Mouse (Mus musculus): ENCODE data around the gene Dusp7. TPM values are rescaled to one million over a fixed set of nuclear protein-coding genes. Genes with fewer than 3 reads are reported as not detected.

Dusp7 gene
- total and polyA plus RNA-seq, 3 experiments: 6.2 to 11.4 (median 8.0) TPM

- DNase-seq (ENCODE audit: extremely low read depth): no peak
- no peak overlapping the region for H3K27ac ChIP-seq (ENCODE audit: insufficient read depth, low read depth)
- H3K4me3 ChIP-seq (replicated peaks in 1 of 3; ENCODE audit: low read depth in 2 of 3, low read length in 2 of 3, poor library complexity in 1 of 3): no peak overlapping the region
- no peaks in the 10 kb centered on the region for H3K79me2 ChIP-seq (replicated peaks; ENCODE audit: control insufficient read depth, extremely low read depth, insufficient read depth, poor library complexity, severe bottlenecking)
- no peaks in the 10 kb centered on the region for H3K9me3 ChIP-seq (replicated peaks; ENCODE audit: low read length)
- dilution Hi-C loops (cut with MboI; ENCODE audit: extremely low pct_ligation_motif_present, extremely low pct_unique_long_range_greater_than_20kb, low sequenced_read_pairs) (no loop called here), in situ Hi-C loops (cut with MboI; ENCODE audit: low pct_ligation_motif_present, low pct_unique_long_range_greater_than_20kb, low sequenced_read_pairs) (no loop called here)
- no peak overlapping the region for H3K9ac ChIP-seq (ENCODE audit: insufficient read depth, low read depth)
- peaks cover 5 to 54% of the 10 kb centered on the region in 2 experiments for H3K36me3 ChIP-seq (replicated peaks in 1 of 2; ENCODE audit: control insufficient read depth in 1 of 2, insufficient read depth in 1 of 2, low read length in 1 of 2)
- no peaks in the 10 kb centered on the region for H3K27me3 ChIP-seq (replicated peaks)
- TF ChIP-seq ZC3H11A (IDR thresholded peaks at IDR 0.05; ENCODE audit: low read depth, low read length): no peak
- TF ChIP-seq GABPA (IDR thresholded peaks at IDR 0.05; ENCODE audit: insufficient replicate concordance, low read depth, low read length): no peak
- no peak for TF ChIP-seq ZNF384 (IDR thresholded peaks at IDR 0.05; ENCODE audit: low read depth, low read length)
- no peak for TF ChIP-seq MAZ (IDR thresholded peaks at IDR 0.05; ENCODE audit: low read depth, low read length)
- no peak for TF ChIP-seq EP300 (IDR thresholded peaks at IDR 0.05; ENCODE audit: low read length)
- TF ChIP-seq POLR2A (IDR thresholded peaks at IDR 0.05; ENCODE audit: low read depth, low read length): no peak
- TF ChIP-seq UBTF (IDR thresholded peaks at IDR 0.05; ENCODE audit: low read depth, low read length): no peak
- TF ChIP-seq NELFE (IDR thresholded peaks at IDR 0.05; ENCODE audit: low read depth, low read length): no peak
- peaks cover 5 to 10% of the 10 kb centered on the region in 2 experiments for H3K4me1 ChIP-seq (ENCODE audit: control insufficient read depth in 1 of 2, insufficient read depth in 2 of 2)
- no peak overlapping the region for H3K4me2 ChIP-seq (ENCODE audit: insufficient read depth, low read depth, poor library complexity, severe bottlenecking)
These were observed 45.9 kb upstream of the Dusp7 start for GRCm38 (mm10) chr9:106322497-106322896.

DNA sequence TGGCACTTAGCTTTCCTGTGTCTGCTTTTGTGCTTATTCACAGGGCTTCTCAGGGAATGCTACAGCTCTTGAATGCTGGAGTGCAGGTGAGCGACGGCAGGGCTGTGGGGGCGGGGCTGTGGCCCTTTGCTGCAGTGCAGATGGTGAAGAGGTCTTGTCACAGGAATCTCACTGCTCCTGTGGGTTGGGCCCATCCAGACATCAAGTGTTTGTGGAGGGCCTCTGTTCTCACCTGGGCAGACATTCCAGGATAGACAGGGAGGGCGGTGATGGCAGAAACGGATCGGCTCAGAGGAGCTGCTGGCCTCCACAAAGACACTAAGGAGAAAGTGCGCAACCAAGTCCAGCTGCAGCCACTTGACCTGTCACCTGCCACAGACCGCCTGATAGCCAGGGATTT, 42.2 kb upstream of the Dusp7 start:
- Histone ChIP-seq H3K36me3 (replicated peaks in 1 of 2; ENCODE audit: control insufficient read depth in 1 of 2, insufficient read depth in 1 of 2, low read length in 1 of 2) (peaks cover 3 to 60% of the 10 kb centered on the region in 2 experiments), H3K4me1 (ENCODE audit: control insufficient read depth in 1 of 2, insufficient read depth in 2 of 2) (peaks cover 2 to 12% of the 10 kb centered on the region in 2 experiments; a peak in 3 of 4 replicates), H3K27ac (ENCODE audit: insufficient read depth, low read depth) (no peak overlapping the region), H3K4me3 (replicated peaks in 1 of 3; ENCODE audit: low read depth in 2 of 3, low read length in 2 of 3, poor library complexity in 1 of 3) (no peak overlapping the region), H3K79me2 (replicated peaks; ENCODE audit: control insufficient read depth, extremely low read depth, insufficient read depth, poor library complexity, severe bottlenecking) (no peaks in the 10 kb centered on the region), H3K4me2 (ENCODE audit: insufficient read depth, low read depth, poor library complexity, severe bottlenecking) (no peak overlapping the region), H3K9me3 (replicated peaks; ENCODE audit: low read length) (no peaks in the 10 kb centered on the region), H3K27me3 (replicated peaks) (no peaks in the 10 kb centered on the region), H3K9ac (ENCODE audit: insufficient read depth, low read depth) (no peak overlapping the region)
- no peak for DNase-seq (ENCODE audit: extremely low read depth)
- TF ChIP-seq UBTF (IDR thresholded peaks at IDR 0.05; ENCODE audit: low read depth, low read length) (no peak), POLR2AphosphoS2 (IDR thresholded peaks at IDR 0.05; ENCODE audit: low read depth, low read length) (no peak), CTCF (conservative IDR thresholded peaks at IDR 0.05 in 1 of 2, IDR thresholded peaks at IDR 0.05 in 1 of 2; ENCODE audit: low read depth in 2 of 2, low read length in 2 of 2) (no peak), IRF4 (IDR thresholded peaks at IDR 0.05; ENCODE audit: low read depth, low read length) (no peak), USF2 (conservative IDR thresholded peaks at IDR 0.05; ENCODE audit: low read depth, low read length) (no peak), ETS1 (conservative IDR thresholded peaks at IDR 0.05; ENCODE audit: low read depth, low read length) (no peak), EP300 (IDR thresholded peaks at IDR 0.05; ENCODE audit: low read length) (no peak), SMC3 (IDR thresholded peaks at IDR 0.05; ENCODE audit: low read depth, low read length) (no peak), MAFK (IDR thresholded peaks at IDR 0.05; ENCODE audit: insufficient replicate concordance, low read length) (no peak), JUN (IDR thresholded peaks at IDR 0.05; ENCODE audit: insufficient read depth, low read depth, low read length) (no peak), CHD2 (IDR thresholded peaks at IDR 0.05; ENCODE audit: low read length) (no peak)
- dilution Hi-C loops (cut with MboI; ENCODE audit: extremely low pct_ligation_motif_present, extremely low pct_unique_long_range_greater_than_20kb, low sequenced_read_pairs) (no loop called here), in situ Hi-C loops (cut with MboI; ENCODE audit: low pct_ligation_motif_present, low pct_unique_long_range_greater_than_20kb, low sequenced_read_pairs) (no loop called here)

Measured in CH12.LX (cell line).